Mouse (Mus musculus) adrenal gland (tissue): Measurements from ENCODE around the gene Lama1.
"Not testable (repeated sequence)": the region's sequence is repeated elsewhere in the genome, so short reads cannot be mapped to it uniquely, and the experiment has no call there.

Experiments
- intact Hi-C: fragments of 180-260 bp; cut with DNase I; formaldehyde crosslinking; loops from one replicate; pipeline ENCODE4 v1.15.1; 2025

The Lama1 gene

GRCm38 (mm10) chr17:67836146-67836895 lies 139.3 kb downstream of the Lama1 start:
- intact Hi-C loops, result loop anchor here (5.0 kb wide), 1 partner anchor 184 kb away; no protein-coding TSS in a partner anchor

- intact Hi-C loops, result loop anchor here (5.0 kb wide), 1 partner anchor 185 kb away; no protein-coding TSS in a partner anchor
Measured at GRCm38 (mm10) chr17:67837351-67838090, 140.5 kb downstream of the Lama1 start.

GRCm38 (mm10) chr17:67838948-67839347 lies 141.9 kb downstream of the Lama1 start:
- intact Hi-C loops, result loop anchor here (5.0 kb wide), 1 partner anchor 187 kb away; no protein-coding TSS in a partner anchor

- intact Hi-C loops, result not testable (repeated sequence)
Measured at GRCm38 (mm10) chr17:67841494-67841893, 144.4 kb downstream of the Lama1 start.

GRCm38 (mm10) chr17:67861080-67861630 lies 164.1 kb downstream of the Lama1 start:
- intact Hi-C loops, result loop anchor here (5.0 to 10.0 kb wide), 3 partner anchors 306 to 1244 kb away; no protein-coding TSS in a partner anchor

GRCm38 (mm10) chr17:67861744-67862535 lies 164.9 kb downstream of the Lama1 start:
- intact Hi-C loops, result loop anchor here (5.0 to 10.0 kb wide), 3 partner anchors 305 to 1243 kb away; no protein-coding TSS in a partner anchor

- intact Hi-C loops, result loop anchor here (5.0 to 10.0 kb wide), 3 partner anchors 303 to 1240 kb away; no protein-coding TSS in a partner anchor
Measured at GRCm38 (mm10) chr17:67864363-67864762, 167.3 kb downstream of the Lama1 start.

- intact Hi-C loops, result loop anchor here (5.0 to 10.0 kb wide), 3 partner anchors 302 to 1240 kb away; no protein-coding TSS in a partner anchor
Measured at GRCm38 (mm10) chr17:67864912-67865311, 167.9 kb downstream of the Lama1 start.

- intact Hi-C loops, result loop anchor here (10.0 kb wide), 2 partner anchors 989 to 1239 kb away; no protein-coding TSS in a partner anchor
Measured at GRCm38 (mm10) chr17:67866026-67866425, 169.0 kb downstream of the Lama1 start.

- intact Hi-C loops, result loop anchor here (10.0 kb wide), 2 partner anchors 988 to 1238 kb away; no protein-coding TSS in a partner anchor
Measured at GRCm38 (mm10) chr17:67866541-67867241, 169.6 kb downstream of the Lama1 start.

GRCm38 (mm10) chr17:67869731-67870601 lies 172.9 kb downstream of the Lama1 start:
- intact Hi-C loops, result loop anchor here (10.0 kb wide), 2 partner anchors 985 to 1235 kb away; no protein-coding TSS in a partner anchor
